Mouse (Mus musculus) brown adipose tissue, adult 24 weeks (tissue): ENCODE measurements around the gene Stra6. TPM values are rescaled to one million over a fixed set of nuclear protein-coding genes. Genes with fewer than 3 reads are reported as not detected.

ENCODE experiments used
- H3K27ac ChIP-seq: fragments of 200-500 bp; replicated peaks from 2 replicates; pipeline ENCODE4 v1.5.1; 2012; ENCODE audit warnings: low read depth, mild to moderate bottlenecking, low read length
- H3K4me1 ChIP-seq: fragments of 200-500 bp; 2 replicates; pipeline ENCODE4 v1.6.1; 2012; ENCODE audit warnings: low read length, mixed read lengths; ENCODE audit not compliant: control insufficient read depth, insufficient read depth, insufficient read length
- H3K4me3 ChIP-seq: fragments of 200-500 bp; 2 replicates; pipeline ENCODE4 v1.5.1; 2012; ENCODE audit warnings: low read depth, mild to moderate bottlenecking, low read length, moderate library complexity; ENCODE audit not compliant: insufficient read depth
- polyA plus RNA-seq: library from polyadenylated mRNA; stranded (reverse); fragments of >200 nt; gene quantifications from 2 replicates; pipeline ENCODE4 v1.2.4, GENCODE M21; 2012; ENCODE audit not compliant: missing spikeins, insufficient read depth, insufficient read length

Stra6 gene
- polyA plus RNA-seq, 1 experiment = not detected

DNA sequence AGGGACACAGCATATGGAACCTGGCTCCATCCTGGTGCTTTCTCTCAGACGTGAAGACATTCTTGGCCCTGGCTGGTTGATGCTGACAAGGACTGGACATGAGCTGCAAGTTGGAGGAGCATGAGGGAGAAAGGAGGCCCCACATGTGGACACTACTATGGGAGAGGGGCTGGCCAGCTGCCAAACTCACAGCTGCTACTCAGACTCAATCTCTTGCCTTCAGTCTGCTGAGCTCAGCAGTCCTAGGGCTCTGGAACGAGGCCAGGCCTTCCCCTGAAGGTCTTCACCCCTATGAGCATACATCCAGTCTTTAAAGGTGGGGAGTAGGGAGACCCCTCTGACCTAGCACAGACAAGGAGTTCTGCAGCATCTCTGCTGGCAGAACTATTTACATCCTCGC is 91.8 kb downstream of the Stra6 start:
- no peaks in the 10 kb centered on the region for H3K4me1 ChIP-seq
- H3K27ac ChIP-seq = no peak overlapping the region
- no peak overlapping the region for H3K4me3 ChIP-seq

DNA sequence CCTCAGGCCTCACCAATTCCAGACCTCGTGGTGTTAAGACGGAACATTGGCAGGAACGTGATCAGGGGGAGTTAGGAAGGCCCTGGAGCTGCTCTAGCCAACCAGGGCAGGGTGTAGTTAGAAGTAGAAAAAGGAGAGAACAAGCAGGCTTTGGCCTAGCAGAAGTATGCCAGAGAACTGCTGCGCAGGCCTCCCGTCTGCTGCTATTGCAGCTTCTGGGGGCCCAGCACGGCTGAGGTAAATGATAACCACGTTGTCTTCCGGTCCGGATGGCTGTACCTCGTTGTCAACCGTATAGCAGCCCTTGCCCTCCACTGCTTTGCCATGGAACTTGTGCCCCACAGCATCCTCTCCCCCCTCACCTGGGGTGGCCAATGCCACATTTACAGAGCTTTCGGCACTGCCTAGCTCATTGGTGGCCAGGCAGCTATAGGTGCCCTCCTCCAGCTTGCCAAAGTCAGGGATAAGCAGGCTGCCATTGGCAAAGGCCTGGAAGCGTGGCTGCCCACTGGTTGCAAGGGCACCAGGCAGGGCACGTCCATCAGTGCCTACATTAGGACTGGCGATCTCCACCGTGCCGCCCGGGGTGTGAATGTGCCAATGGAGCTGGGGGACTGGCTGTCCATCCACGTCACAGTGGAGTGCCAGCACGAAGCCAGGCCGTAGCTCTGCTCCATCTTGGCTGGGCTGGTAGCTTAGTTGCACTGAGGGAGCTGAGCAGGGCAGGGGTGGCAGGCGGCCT is 93.4 kb downstream of the Stra6 start:
- Histone ChIP-seq H3K4me1 (no peaks in the 10 kb centered on the region), H3K4me3 (0 out of 2 replicates have a peak overlapping the region, but pooled peaks have one; percentile 4), H3K27ac (no peak overlapping the region)

GRCm38 (mm10) chr9:58157838-58158237 is 94.2 kb downstream of the Stra6 start:
- no peak overlapping the region for H3K27ac ChIP-seq
- peak overlapping the region; percentile 4; the same call in 1 of the 2 replicates for H3K4me3 ChIP-seq

DNA sequence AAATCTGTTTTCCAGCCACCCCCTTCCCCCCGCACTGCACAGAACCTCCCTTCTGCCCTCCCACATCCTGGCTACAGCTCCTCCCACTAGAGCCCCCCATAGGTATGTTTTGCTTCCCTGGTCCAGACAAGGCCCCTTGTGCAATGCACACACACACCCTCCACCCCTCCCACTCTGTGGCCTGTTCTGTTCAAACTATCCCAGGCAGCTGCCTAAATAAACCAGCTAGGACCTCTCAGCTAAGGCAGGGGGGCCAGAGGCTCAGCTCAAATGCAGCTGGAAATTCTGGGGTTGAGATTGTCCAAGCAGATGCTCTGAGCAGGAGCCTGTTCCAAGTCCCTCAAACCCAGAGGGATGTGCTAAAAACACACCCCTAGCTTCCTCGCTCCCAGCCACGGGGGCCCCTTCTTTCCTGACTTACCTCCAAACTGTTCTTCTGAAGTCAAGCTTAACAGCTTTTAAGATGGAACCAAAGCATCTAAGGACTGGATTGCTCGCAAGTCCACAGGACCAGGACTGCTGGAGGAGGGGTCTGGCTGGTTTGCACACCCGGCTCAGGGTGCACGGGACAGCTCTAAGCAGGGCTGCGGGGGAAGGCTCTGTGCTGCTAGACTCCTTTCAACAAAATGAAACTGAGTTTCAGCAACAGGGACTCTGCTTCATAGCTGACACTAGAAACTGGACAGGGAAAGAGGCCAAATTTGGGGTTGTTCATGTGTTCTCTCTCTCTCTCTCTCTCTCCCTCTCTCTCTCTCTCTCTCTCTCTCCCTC is 95.1 kb downstream of the Stra6 start:
- no peak overlapping the region; the same call in 1 of the 2 replicates for H3K27ac ChIP-seq
- peak overlapping the region; percentile 15; the same call in 1 of the 2 replicates for H3K4me3 ChIP-seq
- H3K4me1 ChIP-seq = no peaks in the 10 kb centered on the region

More at GRCm38 (mm10) chr9:58157838-58158237, 94.2 kb downstream of the Stra6 start:
- no peaks in the 10 kb centered on the region for H3K4me1 ChIP-seq

GRCm38 (mm10) chr9:58159855-58160254 is 96.3 kb downstream of the Stra6 start:
- Histone ChIP-seq H3K4me1 (no peaks in the 10 kb centered on the region), H3K27ac (no peak overlapping the region), H3K4me3 (no peak overlapping the region)

GRCm38 (mm10) chr9:58160315-58160714 is 96.7 kb downstream of the Stra6 start:
- no peak overlapping the region for H3K27ac ChIP-seq
- H3K4me1 ChIP-seq = no peaks in the 10 kb centered on the region
- no peak overlapping the region for H3K4me3 ChIP-seq

DNA sequence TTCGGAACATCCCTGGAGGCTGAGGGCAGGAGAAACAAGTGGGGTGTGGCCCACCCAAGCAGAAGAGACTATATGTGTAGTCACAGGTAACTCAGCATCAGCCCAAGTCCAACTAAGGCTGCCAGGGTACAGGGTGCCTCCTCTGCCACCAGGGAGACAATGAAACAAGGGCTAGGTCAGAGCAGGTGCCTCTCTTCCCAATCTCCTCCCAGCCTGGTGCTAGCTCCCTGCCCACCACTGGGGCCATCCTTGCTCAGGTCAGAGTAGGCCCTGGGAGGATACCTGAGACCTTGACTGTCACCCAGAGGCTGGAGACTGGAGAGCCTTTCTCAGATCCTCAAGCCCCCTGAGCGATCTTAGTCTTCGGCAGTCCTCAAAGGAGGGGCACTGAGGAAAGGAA is 98.6 kb downstream of the Stra6 start:
- Histone ChIP-seq H3K4me1 (no peaks in the 10 kb centered on the region), H3K4me3 (no peak overlapping the region)

GRCm38 (mm10) chr9:58163146-58163545 is 99.6 kb downstream of the Stra6 start:
- H3K4me3 ChIP-seq = no peak overlapping the region
- no peak overlapping the region for H3K27ac ChIP-seq
- H3K4me1 ChIP-seq = no peaks in the 10 kb centered on the region

More for the DNA sequence above, 98.6 kb downstream of the Stra6 start:
- H3K27ac ChIP-seq = no peak overlapping the region

DNA sequence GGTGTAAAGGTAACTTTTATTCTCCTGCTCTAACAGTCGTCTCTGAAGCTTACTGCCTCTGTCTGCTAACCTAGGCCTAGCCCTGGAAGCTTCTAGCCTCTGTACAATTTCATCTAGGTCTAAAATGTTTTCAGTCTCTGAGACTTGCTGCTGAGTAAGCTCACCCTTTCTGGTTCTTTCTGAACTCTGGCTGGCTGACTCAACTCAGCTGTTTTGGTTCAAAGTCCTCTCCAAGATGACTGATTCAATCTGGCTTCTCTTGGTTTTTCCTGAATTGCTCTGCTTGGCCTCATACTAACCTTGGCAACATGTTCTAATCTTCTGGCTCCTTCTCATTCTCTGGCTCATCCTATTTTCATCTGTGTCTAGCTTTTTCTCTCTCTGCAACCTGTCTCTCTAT is 102.2 kb downstream of the Stra6 start:
- Histone ChIP-seq H3K27ac (no peak overlapping the region), H3K4me3 (no peak overlapping the region), H3K4me1 (no peaks in the 10 kb centered on the region)

- no peak overlapping the region for H3K4me3 ChIP-seq
- H3K4me1 ChIP-seq = no peaks in the 10 kb centered on the region
- H3K27ac ChIP-seq = no peak overlapping the region
Observed at GRCm38 (mm10) chr9:58168880-58169279, 105.3 kb downstream of the Stra6 start.

DNA sequence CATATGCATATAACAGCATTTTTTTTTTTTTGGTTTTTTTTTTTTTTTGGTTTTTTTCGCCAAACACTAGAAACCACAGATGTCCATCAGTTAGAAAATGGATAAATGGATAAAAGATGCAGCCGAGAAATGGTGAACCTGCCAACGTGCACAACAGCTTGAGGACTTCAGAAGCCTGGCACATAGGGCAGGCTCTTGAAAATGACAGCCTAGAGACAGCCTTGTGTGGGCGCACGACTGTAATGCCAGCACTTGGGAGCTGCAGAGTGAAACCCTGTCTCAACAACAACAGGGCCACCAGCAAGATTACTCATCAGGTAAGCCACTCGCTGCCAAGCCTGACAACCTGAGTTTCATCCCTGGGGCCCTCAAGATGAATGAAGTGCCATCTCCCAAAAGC is 105.8 kb downstream of the Stra6 start:
- H3K27ac ChIP-seq = no peak overlapping the region
- H3K4me3 ChIP-seq = no peak overlapping the region
- no peaks in the 10 kb centered on the region for H3K4me1 ChIP-seq

- Histone ChIP-seq H3K4me3 (no peak overlapping the region), H3K4me1 (0 out of 2 replicates have a peak, but pooled peaks cover 2% of the 10 kb centered on the region), H3K27ac (no peak overlapping the region)
Observed at GRCm38 (mm10) chr9:58172863-58173262, 109.3 kb downstream of the Stra6 start.

- Histone ChIP-seq H3K27ac (no peak overlapping the region), H3K4me3 (no peak overlapping the region), H3K4me1 (0 out of 2 replicates have a peak, but pooled peaks cover 2% of the 10 kb centered on the region)
Observed at GRCm38 (mm10) chr9:58174818-58175251, 111.2 kb downstream of the Stra6 start.

GRCm38 (mm10) chr9:58175745-58176487 is 112.3 kb downstream of the Stra6 start:
- no peak overlapping the region for H3K27ac ChIP-seq
- H3K4me3 ChIP-seq = no peak overlapping the region
- 0 out of 2 replicates have a peak, but pooled peaks cover 2% of the 10 kb centered on the region for H3K4me1 ChIP-seq

DNA sequence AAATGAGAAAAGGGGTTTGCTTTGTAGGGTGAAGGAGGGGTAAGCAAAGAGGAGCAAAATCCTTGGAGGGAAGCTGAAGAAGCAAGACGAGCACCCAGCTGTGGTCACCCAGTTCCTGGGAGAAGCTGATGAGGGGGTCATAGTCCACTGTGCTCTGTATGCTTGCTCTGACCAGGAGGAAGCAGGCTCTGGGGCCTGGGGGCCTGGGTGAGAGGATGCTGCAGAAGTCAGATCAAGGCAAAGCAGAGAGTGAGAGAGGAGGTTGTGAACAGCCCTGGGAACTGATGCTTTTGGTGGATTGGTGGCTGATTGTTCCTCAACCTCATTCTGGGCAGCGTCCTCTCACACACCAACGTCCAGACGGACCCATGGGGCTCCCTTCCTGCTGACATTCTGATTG is 113.6 kb downstream of the Stra6 start:
- Histone ChIP-seq H3K4me1 (0 out of 2 replicates have a peak, but pooled peaks cover 2% of the 10 kb centered on the region), H3K27ac (no peak overlapping the region), H3K4me3 (no peak overlapping the region)
